Mouse (Mus musculus) spleen, adult 2 months (tissue): ENCODE measurements around the gene Myo10.

Experiments used
- CTCF ChIP-seq: fragments of 200-500 bp; IDR thresholded peaks from 2 replicates; pipeline ENCODE4 v1.5.1; 2011; ENCODE audit warnings: mild to moderate bottlenecking, inconsistent platforms; ENCODE audit not compliant: insufficient read depth, insufficient read length, insufficient replicate concordance; ENCODE audit errors: extremely low read depth
- POLR2A ChIP-seq: fragments of 200-500 bp; IDR thresholded peaks from 2 replicates; pipeline ENCODE4 v1.6.1; 2011; ENCODE audit warnings: low read depth, low read length, inconsistent platforms

- TF ChIP-seq CTCF, result no peak
- no peak for TF ChIP-seq POLR2A
Measured at GRCm38 (mm10) chr15:25736531-25736930, 114.2 kb downstream of the Myo10 start.
